Mouse (Mus musculus): ENCODE results near the gene Usp20.

- no peak for TF ChIP-seq POLR2AphosphoS2 (IDR thresholded peaks at IDR 0.05; ENCODE audit: insufficient read length, low read depth)
- no peak for TF ChIP-seq CEBPB (IDR thresholded peaks at IDR 0.05; ENCODE audit: insufficient read depth, poor library complexity, severe bottlenecking)
- TF ChIP-seq E2F4 (IDR thresholded peaks at IDR 0.05; ENCODE audit: insufficient read depth) = no peak
- no peak for TF ChIP-seq POLR2A (IDR thresholded peaks at IDR 0.05; ENCODE audit: insufficient read length, low read depth)
- TF ChIP-seq MAX (IDR thresholded peaks at IDR 0.05; ENCODE audit: low read depth) = no peak
- TF ChIP-seq TCF3 (IDR thresholded peaks at IDR 0.05; ENCODE audit: insufficient read length, low read depth) = no peak
- TF ChIP-seq TCF12 (IDR thresholded peaks at IDR 0.05; ENCODE audit: insufficient read depth, poor library complexity, severe bottlenecking) = no peak
- TF ChIP-seq MYOG (IDR thresholded peaks at IDR 0.05; ENCODE audit: control insufficient read depth in 1 of 3, insufficient read depth in 1 of 3, insufficient read length in 2 of 3, low read depth in 2 of 3) = no peak
- TF ChIP-seq USF1 (IDR thresholded peaks at IDR 0.05; ENCODE audit: low read depth) = no peak
- TF ChIP-seq SRF (IDR thresholded peaks at IDR 0.05; ENCODE audit: control insufficient read depth, insufficient read length, low read depth) = no peak
- no peak for TF ChIP-seq MYOD1 (IDR thresholded peaks at IDR 0.05; ENCODE audit: control insufficient read depth in 1 of 3, insufficient read length in 2 of 3, low read depth in 2 of 3)
- TF ChIP-seq REST (IDR thresholded peaks at IDR 0.05; ENCODE audit: insufficient read depth, insufficient read length) = no peak
Observed at GRCm38 (mm10) chr2:31067696-31068245, 85.7 kb downstream of the Usp20 start.

Data from myocyte (in vitro differentiated cells).